Mouse (Mus musculus) layer of hippocampus, postnatal 10 days (tissue): ENCODE results near the gene Ctbp2. TPM values are rescaled to one million over a fixed set of nuclear protein-coding genes. Genes with fewer than 3 reads are reported as not detected.
"Not testable (repeated sequence)": the region's sequence is repeated elsewhere in the genome, so short reads cannot be mapped to it uniquely, and the experiment has no call there.

ENCODE experiments used
- DNase-seq, 2 experiments: peaks; one replicate each; pipeline ENCODE4 v3.0.0; 2021; ENCODE audit warnings: low spot score in 2 of 2
- total RNA-seq, 2 experiments: library from RNA; stranded (reverse); gene quantifications; 2 replicates each; pipeline ENCODE4 v1.2.3; 2021

The Ctbp2 gene
- total RNA-seq, 2 experiments from 2014 or later: 62.3 to 63.6 TPM

DNA sequence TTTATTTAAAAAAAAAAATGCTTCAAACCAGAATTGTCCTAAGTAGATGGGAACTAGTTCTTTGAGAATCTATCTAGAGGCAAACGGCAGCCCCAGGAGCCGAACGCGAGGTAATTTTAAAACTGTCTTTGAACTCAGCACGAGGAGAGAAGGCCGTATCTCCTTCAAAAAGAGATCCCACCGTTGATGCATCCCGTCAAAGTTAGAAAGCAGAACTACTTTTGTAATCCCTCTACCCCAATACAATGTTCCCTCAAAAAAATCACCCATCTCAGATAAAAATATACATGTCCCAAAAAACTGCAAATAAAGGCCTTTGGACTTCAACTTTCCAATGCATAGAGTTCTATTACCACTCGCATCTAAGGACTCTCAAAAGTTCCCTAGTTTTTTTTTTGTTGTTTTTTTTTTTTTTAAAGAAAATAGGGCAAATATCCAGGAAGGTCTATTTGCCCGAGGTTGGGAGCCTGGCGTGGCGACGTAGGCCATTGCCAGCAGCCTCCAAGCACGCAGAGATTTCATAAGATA is 3.0 kb downstream of the Ctbp2 start:
- no peak for DNase-seq

DNA sequence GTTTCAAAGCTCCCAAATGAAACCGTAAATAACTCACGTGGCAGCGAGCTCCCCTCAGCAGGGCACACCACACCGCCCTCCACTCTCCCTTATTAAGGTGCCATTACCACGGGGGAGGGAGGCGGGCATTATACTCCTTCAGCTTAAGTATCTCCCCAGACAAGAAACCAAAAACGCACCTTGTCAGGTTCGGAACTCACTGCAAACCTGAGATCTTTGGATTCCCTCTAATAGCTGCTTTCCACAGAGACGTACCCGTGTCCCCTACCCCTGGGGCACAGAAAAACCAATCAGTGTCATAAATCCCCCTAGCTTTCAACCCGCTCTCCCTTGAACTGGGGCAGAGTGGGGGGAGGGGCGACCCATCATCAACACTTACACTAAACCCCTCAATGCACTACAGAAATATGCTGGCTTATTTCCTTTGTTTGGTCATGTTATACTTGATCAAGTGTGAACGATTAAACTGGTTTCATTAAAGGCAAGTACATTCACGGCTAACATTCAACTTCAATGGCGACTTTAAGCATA is 3.9 kb downstream of the Ctbp2 start:
- no peak for DNase-seq

DNA sequence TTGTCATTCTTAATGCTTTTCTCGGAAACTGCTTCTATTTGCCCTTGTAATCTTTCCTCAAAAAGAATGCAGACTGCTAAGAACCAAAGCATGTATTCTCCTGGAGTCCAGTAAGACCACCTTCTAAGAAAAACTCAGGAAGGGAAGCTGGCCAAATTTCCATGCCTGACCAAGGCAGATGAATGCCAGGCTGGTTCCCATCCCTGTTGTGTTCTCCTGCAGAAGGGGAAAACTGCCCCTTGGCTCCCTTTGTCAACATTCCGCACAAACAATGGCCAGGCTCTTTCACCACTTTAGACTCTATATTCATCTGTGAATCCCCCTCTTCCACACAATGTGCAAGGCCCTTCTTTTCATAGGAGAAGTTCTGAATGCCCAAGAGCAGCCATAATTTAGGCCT is 6.3 kb downstream of the Ctbp2 start:
- no peak for DNase-seq

DNA sequence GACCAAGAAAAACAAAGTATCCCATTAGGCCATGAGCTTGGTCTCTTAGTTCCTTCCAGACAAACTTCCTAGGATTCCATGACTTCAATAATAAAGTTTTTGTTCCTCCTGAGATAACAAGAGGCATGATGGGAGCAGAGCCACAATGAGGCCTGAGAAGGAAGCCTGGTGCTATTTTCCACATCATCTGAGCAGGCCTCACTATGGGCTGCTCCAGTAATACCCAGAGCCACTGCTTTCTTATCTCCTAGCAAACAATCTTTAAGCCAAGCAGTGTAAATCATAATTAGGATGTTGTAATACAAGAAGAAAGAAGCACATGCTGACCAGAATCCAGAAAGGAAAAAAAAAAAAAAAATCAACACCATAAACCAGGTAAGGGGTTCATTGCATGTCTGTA is 7.6 kb downstream of the Ctbp2 start:
- no peak for DNase-seq

DNA sequence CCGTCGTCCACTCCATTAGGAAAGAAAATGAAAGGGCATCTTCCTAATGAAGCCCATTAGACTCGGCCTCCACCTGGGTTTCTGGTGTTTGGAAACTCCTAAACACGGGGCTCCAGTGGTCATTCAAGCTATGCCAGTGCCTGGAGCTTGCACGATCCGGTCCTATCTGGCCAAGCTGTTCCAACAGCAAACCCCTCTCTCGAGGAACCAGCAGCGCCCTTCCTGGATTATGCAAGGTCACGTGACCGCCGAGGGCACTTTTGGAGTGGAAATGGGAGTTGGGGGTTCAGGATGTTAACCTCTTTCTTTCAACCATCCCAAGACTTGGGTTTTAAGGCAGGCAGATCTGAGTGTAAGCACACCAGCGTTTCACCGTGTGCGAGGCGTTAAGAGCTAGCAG is 8.3 kb downstream of the Ctbp2 start:
- DNase-seq: no peak

DNA sequence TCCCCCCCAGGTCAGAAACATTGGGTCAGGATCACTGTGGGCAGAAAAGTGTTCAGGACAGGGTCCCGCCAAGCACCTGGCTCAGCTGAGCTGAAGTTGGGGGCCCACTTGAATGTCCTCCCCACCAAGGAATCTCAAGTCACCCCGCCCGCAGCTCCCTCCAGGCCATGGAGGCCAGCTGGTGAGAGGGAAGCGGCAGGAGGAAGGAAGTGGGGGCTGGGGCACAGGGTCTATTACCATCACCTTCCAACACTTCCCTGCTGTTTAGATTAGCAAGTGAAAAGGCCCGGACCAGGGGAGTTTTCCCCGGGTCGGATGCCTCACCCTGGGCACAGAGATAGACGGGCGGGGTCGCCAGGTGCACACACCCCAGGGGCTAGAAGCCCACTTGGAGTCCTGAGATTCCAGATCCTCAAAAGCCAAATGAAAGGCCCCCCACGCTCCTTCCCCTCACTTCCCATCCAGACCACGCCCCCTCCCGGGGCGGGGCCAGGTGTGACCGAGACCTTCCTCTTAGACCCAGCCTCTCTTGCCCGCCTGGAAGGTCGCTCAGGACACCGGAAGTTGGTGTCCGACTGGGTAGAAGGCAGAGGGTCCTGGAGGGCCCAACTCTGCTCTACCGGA is 9.2 kb downstream of the Ctbp2 start:
- no peak for DNase-seq

DNA sequence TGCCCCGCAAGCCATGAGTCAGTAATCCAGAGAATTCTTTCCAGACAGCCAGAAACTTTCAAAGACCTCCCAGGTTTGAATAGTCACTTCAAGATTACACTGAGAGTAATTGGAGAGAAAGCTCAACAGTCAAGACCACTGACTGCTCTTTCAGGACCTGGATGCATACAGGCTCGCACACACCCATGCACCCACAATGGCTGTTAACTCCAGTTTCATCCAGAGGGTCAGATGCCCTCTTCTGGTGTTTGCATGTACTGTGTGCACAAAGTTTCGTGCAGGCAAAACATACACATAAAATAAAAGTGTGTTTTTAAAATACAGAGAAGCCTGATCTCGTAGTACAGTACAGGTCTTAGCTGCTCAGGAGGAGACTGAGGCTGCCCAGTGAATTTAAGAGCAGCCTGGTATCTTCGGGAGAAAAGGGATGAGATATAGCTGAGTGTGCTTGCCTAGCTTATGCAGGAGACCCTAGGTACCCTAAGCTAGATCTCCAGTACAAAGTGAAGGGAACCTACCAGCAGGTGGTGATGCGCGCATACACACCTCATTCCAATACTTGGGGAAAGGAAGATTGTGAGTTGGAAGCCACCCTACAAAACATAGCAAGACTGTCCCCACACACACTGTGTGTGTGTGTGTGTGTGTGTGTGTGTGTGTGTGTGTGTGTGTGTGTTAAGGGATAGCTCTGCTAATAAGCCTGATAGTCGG is 10.8 kb downstream of the Ctbp2 start:
- no peak for DNase-seq

DNA sequence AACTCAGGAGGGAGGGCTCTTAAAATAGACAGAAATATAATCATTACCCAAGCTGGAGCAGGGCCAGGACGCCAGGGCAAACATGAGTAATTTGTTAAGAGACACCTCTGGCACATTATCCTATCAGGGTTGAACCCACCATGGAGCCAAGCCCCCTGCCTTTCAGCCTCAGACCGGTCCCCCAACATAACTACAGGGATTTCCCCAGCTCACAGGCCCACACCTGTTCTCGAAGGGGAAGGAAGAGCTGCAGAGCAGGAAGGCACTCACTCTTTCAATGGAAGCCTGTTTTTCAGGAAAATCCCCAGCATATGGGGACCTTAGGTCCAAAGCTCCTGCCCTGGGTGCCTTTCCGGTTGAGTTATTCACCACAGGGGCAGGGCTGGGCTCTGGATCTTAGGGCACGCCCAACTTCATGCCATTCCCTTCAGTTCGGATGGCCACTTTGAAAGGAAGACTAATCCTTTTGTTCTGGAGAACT is 11.8 kb downstream of the Ctbp2 start:
- DNase-seq: no peak

DNA sequence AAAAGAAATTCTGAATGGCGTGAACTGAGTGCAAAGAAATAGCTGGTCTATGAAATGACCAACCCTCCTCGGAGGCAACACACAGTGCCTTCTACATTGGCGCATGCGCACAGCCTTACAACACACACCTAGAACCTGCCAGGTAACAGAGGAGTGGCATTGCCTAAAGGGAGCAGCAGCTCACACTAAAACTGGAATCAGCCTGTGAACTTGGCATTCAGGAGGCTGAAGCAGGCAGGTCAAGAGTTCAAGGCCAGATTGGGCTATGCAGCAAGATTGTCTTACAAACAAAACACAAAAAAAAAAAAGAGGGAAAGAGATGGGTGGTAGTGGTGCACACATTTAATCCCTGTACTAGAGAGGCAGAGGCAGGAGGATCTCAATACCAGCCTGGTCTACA is 14.7 kb downstream of the Ctbp2 start:
- DNase-seq: no peak

DNA sequence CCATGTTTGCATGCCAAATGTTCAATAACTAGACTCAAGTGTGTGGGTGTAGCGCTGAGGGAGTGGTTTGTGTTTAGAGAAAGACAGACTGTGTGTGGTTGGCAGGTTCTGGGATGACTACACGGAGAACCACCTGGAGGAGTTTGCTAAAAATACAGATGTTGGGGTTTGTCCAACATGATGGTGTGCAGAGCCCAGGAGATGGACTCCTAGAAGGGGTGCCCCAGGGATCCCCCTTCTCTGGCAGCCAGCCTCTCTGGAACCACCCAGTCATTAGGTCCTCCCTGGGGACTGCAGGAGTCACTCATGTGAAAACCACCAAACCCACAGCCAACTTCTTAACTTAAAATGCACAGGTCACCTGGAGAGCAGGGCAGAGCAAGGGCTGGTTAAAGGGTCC is 15.5 kb downstream of the Ctbp2 start:
- DNase-seq: no peak

DNA sequence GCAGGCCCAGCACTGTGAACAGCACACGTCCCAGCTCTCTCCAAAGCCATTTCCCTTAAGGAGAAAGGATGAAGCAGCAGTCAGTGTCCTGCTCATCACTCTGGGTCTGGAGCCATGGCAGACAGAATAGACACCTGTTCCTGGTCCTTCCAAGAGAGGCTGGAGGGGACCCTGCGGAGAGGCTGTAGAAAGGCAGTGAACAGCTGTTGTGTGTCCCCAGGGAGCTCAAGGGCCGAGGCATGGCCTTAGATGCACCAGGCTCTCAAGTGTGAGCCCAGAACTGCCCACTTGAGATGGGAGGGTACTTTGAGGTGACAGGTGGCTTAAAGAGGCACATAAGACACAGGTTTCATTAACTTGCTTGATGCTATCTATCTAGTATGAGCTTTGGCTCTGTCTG is 21.6 kb downstream of the Ctbp2 start:
- no peak for DNase-seq

DNA sequence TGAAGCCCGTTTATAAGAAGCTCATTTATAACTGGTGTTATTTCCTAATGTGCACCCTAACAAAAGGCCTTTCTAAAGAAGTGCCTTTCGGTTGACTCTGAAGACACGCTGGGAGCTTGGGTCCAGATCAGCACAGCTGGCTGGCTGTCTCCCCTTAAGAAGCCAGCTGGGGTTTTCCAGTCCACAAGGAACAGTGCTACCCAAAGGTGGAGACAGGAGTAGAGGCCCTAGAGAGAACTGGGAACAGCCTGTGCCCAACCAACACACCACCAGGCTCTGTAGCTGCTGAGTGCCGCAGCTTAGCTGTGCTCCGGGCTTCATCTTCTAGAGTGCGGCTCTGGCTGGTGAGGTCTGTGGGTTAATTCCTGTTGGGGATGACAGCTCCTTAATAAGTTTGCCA is 23.1 kb downstream of the Ctbp2 start:
- DNase-seq: no peak

DNA sequence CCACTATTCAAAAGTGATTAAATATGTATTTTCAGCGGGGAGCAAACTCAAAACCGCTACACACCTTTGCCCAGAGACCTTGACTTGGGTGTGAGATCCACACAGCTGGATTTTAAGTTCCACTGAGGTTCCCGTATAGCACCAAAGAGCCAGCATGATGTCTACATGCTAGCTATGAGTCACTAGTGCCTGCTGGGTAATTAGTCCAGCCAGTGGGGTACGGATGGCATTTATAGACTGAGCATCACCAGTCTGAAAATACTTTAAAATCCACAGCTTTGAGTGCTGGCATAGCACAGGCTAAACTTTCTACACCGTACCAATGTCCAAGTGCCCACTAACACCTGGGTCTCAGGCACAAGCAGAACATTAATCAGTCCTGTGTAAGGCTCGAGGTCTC is 24.0 kb downstream of the Ctbp2 start:
- no peak for DNase-seq

DNA sequence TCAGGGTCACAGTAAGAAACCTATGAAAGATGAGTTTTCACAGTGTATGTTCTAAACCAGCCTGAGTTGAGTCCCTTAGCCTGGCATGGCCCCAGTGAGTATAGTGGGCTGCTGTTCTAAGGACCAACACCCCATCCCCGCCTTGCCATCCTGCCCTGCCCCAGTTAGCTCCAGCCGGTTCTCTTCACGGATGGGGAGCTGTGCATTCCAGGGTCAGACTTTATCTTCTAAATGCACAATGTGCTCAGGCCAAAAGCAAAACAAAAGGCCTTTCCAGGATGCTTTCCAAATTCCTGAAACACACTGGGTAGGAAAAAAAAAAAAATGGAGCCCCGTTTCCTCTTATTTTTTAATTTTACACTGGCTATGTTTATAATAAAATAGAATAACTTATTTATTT is 24.9 kb downstream of the Ctbp2 start:
- no peak for DNase-seq

DNA sequence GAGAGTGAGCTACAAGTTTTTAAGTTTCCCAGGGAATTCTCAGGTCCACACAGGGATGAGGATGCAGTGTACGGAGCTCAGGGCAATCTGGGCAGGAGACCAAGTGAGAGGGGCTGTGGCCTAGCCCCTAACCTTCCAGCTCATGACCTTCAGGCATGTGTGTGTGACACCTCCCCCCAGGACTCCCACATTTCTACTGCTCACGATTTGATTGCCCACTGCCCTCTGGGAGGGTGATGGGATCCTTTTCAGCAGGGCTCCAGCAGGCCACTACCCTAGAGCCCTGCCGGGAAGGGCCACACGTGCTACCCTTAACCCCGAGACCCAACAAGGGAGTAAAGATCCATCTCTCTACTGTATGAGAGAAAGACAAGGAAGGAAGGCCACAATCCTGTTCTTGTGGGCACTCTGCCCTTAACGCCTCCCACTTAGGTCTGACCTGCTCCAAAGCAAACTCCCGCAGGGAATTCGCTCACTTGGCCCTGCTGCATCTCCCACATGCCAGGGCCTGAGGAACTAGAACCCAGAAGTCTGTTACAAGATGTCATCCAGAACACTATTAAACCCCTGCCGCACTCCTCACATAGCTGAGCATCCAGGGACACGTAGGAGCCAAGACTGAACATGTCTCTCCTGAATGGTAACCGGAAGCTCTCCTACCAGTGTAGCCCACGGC is 25.9 kb downstream of the Ctbp2 start:
- DNase-seq: no peak

DNA sequence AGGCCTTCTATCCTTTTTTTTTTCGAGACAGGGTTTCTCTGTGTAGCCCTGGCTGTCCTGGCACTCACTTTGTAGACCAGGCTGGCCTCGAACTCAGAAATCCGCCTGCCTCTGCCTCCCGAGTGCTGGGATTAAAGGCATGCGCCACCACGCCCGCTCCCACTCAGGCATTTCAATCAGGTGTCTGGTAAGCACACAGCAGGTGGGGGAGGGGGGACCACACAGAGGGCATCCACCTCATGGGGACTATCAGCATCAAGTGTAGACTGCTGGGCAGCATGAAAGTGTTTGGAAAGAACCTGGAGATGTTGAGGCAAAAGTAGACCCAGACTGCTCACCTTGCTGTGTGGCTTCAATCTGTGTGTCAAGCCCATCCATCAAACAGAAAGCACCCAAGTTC is 28.5 kb downstream of the Ctbp2 start:
- DNase-seq: not testable (repeated sequence)

DNA sequence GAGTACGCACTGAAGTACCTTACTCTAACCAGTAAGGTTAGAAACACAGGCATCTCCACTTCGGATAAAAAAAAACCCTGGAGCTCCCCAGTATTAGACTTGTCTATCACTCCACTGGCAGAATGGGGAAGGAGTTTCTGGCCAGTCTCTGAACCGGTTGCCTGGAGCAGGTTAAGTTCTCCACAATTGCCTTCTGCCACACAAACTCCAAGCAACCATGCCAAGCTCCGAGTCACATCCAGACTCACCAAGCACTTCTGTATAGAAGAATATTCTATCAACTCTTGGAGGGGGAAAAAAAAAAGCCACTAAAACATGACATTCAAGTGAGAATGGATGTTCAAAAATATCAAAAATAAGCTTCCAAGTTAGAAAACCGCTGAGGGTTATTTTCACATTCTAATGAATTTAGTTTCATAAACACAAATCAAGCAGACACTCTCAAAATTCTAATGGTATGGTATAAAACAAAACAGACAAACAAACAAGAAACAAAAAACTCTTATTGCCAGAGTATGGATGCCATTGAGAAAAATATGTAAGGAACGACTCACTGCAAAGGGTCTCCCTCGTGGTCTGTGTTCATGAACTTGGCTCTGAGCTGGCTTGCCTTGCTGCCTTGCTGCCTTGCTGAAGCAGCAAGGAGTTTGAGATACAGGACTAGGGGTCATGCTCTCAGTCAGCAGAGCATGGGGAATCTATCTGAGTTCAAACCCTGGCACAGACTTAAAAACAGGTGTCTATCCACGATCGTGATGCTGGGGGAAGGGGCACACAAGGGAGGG is 29.3 kb downstream of the Ctbp2 start:
- no peak for DNase-seq

DNA sequence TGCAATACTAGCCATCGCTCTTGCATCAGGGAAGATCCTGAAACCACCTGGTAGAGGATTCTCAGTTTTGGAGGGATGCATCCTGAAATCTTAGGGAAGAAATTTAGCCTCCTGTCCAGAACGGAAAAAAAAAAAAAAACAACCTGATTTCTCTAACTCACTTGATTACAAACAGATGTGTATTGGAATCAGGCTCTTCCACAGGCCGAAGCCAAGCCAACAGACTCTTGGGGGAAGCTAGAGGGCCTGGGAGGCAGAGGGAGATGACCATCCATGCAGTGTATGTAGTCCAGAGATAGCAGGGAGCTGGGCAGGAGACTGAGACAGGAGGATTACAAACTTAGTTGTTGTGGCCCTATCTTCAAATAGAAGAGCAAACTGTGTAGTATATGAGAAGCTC is 30.0 kb downstream of the Ctbp2 start:
- DNase-seq: no peak

DNA sequence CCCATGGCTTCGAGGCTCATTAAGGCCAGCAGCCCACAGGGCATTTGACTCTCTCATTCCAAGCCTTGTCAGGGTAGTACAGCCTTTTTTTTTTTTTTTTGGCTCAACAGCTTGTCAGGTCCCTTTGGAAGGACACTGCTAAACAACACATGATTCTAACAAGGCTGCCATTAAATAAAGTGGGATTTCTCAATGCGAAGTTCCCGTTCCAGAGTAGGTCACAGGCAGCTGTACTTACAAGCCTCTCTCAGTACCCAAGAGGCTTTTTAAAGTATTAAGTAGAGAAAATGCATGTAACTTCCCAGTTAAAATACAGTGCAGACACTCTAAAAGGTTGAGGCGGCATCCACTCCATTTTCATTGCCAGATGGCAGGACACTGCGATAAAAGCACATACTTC is 30.4 kb downstream of the Ctbp2 start:
- DNase-seq: no peak

DNA sequence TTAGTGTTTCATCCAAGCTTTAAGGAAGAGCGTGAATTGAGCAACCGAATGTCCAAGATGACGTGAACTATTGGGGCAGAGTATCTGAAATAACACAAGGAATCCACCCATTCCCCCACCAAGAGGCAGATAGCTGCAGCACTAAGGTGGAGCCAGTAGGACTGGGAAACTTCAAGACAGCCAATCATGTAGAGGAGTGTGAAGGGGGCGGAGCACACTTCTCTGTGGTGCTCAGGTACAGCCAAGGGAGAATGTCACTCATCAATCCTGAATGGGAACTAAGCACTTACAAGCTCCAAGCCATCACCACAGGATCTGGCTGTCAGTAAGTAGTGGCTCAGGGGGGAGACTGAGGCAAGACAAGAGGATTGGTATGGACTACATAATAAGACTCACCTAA is 33.5 kb downstream of the Ctbp2 start:
- DNase-seq: no peak

DNA sequence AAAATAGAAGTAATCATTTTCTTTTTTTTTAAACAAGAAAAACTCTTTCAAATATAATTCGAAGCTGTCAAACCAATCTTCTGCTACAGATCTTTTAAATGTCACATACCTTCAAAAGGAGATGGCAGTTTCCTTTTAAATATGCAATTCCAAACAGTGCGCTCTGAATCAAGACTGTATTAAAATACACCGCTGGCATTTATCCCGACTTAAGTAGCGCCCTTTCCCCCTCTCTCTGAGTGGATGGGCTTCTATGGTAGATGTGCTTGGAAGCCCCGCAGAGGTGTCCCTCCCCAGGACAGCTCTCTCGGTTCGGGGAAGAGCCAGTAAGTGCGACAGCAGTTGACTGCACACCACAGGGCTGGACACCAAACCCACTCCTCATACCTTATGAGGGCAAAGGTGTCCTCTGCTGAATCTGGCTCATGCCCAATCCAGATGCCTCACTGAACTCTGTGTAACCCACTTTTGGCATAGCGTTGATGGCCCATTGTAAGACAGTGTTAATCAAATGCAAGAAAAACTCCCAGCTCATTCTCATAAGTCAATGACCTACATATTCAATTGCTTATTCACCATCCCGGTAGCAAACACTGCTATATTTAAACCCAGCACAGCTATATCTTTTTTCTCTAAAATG is 34.4 kb downstream of the Ctbp2 start:
- no peak for DNase-seq
